Mouse (Mus musculus): Measurements from ENCODE around the gene Terb1. TPM values are rescaled to one million over a fixed set of nuclear protein-coding genes. Genes with fewer than 3 reads are reported as not detected.
A peak's percentile ranks its signal among the peaks of the same experiment; 100 is the strongest.

Gene Terb1
- total RNA-seq, 1 experiment from 2014 or later = not detected

DNA sequence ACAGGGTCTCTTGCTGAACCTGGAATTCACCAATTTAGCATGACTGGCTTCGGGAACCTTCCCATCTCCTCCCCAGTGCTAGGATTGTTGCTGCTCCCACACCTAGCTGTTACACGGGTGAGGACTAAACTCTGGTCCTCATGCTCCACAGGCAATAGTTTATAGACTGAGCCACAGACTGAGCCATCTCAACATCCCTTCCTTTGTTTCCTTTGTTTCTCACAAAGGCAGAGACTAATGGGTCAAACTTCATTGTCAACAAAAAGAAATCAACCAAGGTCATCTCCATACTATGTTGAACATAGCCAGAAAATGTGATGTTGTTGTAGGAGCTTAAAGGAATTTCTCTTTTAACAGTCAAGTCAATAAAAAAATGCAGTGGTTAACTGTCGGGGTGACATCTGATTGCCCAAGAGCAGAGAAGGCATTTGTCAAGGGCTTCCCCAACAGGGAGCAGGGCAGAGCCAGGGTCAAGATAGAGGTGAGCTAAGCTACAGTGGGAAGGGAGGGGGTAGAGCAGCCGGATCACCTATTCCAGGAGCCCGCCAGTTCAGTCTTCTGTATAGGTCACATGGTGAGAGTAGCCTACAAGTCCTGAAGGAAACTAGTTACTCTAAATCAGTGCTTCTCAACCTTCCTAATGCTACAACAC is 76.4 kb downstream of the Terb1 start:
- ATAC-seq (replicated peaks in 1 of 2; ENCODE audit: insufficient read depth in 1 of 2, low FRiP score in 2 of 2, low TSS enrichment in 1 of 2, low read depth in 1 of 2, poor library complexity in 2 of 2, severe bottlenecking in 2 of 2) = no peak

DNA sequence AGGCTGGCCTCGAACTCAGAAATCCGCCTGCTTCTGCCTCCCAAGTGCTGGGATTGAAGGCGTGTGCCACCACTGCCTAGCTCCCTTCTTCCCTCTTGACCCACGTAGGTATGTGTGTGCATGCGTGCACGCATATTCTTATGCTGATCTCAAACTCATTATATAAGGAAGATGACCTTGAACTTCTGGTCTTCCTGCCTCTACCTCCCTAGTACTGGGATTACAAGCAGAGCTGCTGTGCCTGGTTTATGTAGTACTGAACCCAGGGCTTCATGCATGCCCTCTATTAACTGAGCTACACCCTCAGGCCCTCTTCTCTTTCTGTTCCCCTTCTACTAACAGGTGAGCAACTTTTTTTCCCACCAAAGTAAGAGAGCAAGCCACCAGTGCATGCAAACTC is 77.1 kb downstream of the Terb1 start:
- ATAC-seq (replicated peaks in 1 of 2; ENCODE audit: insufficient read depth in 1 of 2, low FRiP score in 2 of 2, low TSS enrichment in 1 of 2, low read depth in 1 of 2, poor library complexity in 2 of 2, severe bottlenecking in 2 of 2) = no peak

DNA sequence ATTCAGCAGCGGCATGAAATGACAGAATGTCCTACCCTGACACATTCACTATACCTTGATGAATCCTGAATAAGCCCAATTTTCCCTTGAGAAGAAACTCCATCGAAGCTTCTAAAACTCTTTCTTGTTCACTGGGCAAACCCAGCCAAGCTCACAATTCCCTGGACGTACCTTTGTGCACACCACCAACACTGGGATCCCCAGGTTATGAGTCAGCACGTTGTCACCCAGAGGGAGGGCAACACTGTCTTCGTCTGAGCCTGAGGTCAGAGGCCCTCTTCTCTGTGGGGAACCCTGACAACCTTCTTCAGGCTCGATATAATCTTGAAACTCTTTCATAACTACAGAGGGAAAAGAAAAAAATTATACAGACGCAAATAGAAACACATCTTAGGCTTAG is 79.5 kb downstream of the Terb1 start:
- no peak for ATAC-seq (replicated peaks in 1 of 2; ENCODE audit: insufficient read depth in 1 of 2, low FRiP score in 2 of 2, low TSS enrichment in 1 of 2, low read depth in 1 of 2, poor library complexity in 2 of 2, severe bottlenecking in 2 of 2)

DNA sequence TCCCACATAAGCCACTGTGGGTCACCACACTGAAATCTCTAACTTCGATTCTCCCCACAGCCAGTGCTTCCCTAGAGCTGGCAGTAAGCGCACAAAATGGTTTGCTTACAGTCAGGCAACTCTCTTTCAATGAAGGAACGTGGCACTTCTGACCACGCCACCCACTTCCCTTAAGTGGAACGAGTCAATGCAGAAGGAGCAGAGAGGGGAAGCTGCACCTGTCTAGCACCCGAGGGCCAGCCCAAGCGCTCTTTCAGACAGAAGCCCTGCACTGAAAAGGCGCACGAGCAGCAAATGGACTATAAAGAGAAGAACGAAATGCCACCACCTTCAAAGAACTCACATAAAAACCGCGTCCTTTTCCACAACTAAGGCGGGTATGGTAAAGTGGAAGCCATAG is 82.0 kb downstream of the Terb1 start:
- peak; percentile 8 to 39; a peak in 1 of 4 replicates for ATAC-seq (replicated peaks in 1 of 2; ENCODE audit: insufficient read depth in 1 of 2, low FRiP score in 2 of 2, low TSS enrichment in 1 of 2, low read depth in 1 of 2, poor library complexity in 2 of 2, severe bottlenecking in 2 of 2)

DNA sequence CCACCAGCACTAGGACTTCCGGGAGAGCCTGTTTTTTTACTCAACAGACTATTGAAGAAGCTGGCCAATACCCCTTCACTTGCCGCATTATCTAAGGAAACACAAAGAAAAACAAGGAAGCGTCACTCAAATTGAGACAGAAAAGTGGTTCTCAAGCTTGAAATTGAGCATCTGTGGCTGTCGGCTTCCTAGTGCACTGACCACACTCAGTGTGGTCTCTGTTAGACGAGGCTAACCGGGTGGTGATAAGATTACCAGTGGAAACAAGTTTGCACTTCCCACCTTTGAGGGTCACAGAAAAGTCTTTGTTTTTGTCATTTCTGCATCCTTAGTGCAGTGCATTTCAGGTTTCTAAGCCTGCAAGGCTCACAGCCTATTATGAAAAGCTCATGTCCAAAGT is 87.4 kb downstream of the Terb1 start:
- peak in 1 of 2 experiments; percentile 29; a peak in 1 of 4 replicates for ATAC-seq (replicated peaks in 1 of 2; ENCODE audit: insufficient read depth in 1 of 2, low FRiP score in 2 of 2, low TSS enrichment in 1 of 2, low read depth in 1 of 2, poor library complexity in 2 of 2, severe bottlenecking in 2 of 2)

DNA sequence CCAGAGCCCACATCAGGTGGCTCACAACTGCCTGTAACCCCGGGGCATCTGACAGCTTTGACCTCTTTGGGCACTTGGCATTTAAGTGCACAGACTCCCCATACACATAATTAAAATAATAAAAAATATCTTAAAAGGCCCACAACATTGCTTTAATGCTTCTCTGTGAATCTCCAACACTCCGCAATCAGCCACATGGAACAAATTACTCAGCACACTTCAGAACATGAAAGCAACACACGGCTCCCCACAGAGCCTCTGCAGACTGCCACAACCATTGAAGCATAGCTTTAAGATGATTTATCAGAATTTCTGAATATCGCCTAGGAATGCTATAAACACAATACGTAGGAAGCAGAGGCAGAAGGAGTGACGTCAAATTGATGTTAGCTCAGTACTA is 93.7 kb downstream of the Terb1 start:
- ATAC-seq (replicated peaks in 1 of 2; ENCODE audit: insufficient read depth in 1 of 2, low FRiP score in 2 of 2, low TSS enrichment in 1 of 2, low read depth in 1 of 2, poor library complexity in 2 of 2, severe bottlenecking in 2 of 2) = no peak

DNA sequence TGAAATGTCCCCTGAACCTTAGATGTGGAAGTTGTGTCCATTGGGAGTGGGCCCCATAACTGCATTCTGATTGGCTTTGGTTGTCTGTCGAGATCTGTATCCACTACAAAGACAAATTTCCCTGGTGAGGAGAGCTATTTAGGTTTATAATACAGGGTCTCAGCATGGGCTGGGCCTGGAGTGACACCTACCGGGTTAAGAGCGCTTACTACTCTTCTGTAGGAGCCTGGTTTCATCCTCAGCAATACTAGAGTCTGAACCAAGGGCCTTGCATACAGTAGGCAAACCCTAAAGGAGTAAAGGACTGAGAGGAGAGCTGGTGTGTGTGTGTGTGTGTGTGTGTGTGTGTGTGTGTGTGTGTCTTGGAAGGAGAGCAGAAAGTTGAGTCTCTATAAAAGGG is 95.5 kb downstream of the Terb1 start:
- no peak for ATAC-seq (replicated peaks in 1 of 2; ENCODE audit: insufficient read depth in 1 of 2, low FRiP score in 2 of 2, low TSS enrichment in 1 of 2, low read depth in 1 of 2, poor library complexity in 2 of 2, severe bottlenecking in 2 of 2)

DNA sequence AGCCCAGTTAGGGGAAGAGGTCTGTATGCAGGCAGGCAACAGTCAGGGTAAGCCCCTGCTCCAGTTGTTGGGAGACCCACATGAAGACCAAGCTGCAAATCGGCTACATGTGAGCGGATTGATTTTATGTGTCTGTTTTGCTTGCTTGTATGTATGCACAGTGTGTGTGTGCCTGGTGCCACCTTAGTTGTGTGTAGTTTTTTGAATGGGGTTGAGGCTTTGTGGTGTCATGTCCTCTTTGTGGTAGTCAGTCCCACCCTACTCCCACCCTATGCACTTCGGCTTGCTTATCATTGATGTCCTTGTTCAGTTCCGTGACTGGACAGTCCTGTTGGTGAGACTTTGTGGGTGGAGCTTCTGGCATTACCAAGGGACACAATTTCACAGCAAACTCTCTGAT is 95.9 kb downstream of the Terb1 start:
- no peak for ATAC-seq (replicated peaks in 1 of 2; ENCODE audit: insufficient read depth in 1 of 2, low FRiP score in 2 of 2, low TSS enrichment in 1 of 2, low read depth in 1 of 2, poor library complexity in 2 of 2, severe bottlenecking in 2 of 2)

DNA sequence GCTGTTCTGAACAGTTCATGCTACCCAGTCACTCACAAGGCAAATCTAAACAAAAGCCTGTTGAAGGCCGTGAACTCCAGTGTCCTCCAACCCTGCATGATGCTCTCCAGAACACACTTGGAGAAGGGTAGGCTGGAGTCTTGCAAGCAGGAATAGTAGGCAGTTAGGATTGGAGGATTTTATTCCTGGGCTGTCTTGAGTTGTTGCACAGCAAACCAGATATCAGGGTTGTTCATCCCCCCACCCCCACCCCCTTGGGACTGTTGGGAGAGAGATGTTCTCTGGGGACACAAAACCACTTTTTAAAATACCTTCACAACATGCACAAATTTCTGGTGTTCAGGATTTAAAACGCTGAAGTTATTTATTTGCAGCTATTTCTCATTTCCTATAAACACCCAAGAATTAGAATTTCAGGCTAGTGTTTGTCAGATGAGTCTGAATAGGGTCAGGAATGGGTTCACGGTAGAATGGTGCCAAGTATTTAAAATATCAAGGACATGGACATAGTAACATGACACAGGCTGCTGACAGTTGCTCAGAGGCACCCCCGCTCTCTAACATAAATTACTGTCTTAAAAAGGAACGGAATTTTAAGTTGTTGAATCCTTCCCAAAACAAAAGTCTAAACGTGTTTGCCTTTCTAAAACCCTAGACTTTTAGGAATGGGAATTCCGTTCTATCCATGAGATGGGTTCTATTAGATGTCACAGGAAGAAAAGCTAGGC is 96.7 kb downstream of the Terb1 start:
- ATAC-seq (replicated peaks in 1 of 2; ENCODE audit: insufficient read depth in 1 of 2, low FRiP score in 2 of 2, low TSS enrichment in 1 of 2, low read depth in 1 of 2, poor library complexity in 2 of 2, severe bottlenecking in 2 of 2) = no peak

DNA sequence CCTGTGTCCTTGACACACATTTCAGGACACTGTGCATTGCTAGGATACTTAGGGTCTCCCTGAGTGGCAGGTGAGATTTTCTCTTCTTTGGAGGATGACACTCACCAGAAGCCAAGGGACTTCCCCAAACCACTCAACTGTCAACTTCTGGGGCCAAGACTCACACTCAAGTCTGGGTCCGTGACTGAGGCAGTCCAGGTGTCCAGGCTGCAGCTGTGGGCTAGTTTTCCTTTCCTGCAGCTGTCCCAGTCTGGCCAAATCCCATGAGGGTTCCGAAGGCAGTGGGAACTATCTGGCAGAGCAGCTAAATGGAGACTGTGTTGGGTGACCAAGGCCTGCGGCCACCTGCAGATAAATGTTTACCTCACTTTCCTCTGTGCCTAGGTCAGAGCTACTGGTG is 97.7 kb downstream of the Terb1 start:
- ATAC-seq (replicated peaks in 1 of 2; ENCODE audit: insufficient read depth in 1 of 2, low FRiP score in 2 of 2, low TSS enrichment in 1 of 2, low read depth in 1 of 2, poor library complexity in 2 of 2, severe bottlenecking in 2 of 2) = no peak

DNA sequence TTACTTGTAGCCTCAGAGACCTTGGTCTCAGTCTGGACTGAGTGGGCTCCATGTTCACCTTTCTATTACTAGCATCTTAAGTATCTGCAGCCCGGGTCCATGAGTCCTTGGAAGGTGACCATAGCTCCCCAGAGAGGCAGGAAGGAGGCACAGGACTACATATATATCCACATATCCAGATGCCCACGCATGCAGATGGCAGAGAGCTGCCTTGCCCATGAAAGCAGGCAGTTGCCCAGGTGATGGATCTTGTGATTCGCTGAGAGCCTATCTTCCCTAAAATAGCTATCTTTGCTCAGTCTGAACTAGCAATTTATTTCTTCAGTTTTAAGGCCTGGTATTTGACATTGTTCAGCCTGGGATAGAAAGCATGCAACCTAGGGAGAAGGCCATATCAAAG is 98.2 kb downstream of the Terb1 start:
- ATAC-seq (replicated peaks in 1 of 2; ENCODE audit: insufficient read depth in 1 of 2, low FRiP score in 2 of 2, low TSS enrichment in 1 of 2, low read depth in 1 of 2, poor library complexity in 2 of 2, severe bottlenecking in 2 of 2) = no peak

DNA sequence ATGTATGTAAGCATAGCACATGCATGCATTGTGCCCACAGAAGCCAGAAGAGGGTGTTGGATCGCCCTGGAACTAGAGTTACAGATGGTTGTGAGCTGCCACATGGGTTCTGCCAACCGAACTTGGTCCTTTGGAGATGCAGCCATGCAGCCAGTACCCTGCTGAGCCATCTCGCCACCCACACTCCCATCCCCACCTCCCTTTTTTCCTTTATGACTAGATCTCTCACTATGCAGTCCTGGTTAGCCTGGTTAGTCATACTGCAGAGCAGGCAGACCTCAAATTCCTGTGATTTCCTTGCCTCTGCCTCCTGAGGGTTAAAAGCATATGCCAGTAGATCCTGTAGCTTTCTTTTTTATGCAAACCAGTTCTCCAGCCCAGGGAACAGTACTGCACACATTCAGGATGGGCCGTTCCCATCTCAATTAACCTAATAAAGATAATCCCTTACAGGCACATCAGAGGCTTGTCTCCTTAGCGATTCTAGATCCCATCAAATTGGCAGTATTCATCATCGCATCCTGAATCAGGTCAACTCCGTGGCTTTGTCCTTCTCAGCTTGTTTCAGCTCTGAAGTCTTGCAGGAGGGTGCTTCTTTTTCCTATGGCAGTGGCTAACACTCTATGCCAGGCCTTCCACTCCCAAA is 99.0 kb downstream of the Terb1 start:
- ATAC-seq (replicated peaks in 1 of 2; ENCODE audit: insufficient read depth in 1 of 2, low FRiP score in 2 of 2, low TSS enrichment in 1 of 2, low read depth in 1 of 2, poor library complexity in 2 of 2, severe bottlenecking in 2 of 2) = no peak

DNA sequence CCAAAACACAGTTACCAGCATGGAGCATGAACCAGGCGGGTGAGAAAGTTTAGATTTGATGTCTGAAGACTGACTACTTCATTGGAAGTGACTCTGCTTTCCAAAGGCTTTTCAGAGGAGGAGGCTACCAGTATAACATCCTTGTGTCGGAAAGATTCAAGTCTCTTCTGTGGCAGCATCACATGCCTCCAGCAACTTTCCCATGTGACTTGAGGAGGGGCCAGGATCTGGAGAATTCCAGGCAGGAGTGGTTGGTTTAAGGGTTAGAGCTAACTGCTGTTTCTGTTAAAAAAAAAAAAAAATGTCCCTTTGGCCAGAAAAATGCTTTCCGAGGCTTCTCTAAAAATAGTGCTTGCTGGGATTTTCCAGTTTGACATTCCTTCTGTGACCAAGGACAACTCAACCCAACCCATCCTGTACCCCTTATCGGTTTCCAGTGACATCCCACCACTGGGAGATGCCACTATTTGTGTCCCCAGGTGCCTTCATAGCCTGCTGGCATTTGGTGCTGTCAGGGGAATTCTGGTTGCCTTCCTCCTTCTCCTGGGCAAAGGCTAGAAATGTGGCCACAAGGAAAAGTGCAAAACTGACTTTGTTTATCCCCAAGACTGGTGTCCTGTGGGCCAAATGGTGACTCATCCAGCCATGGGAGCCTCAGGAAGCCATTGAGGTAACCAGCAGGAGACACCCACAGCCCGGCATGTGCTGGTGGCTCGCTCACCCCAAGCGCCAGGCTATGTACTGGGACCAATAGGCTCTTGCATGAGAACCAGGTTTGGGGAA is 101.2 kb downstream of the Terb1 start:
- ATAC-seq (replicated peaks in 1 of 2; ENCODE audit: insufficient read depth in 1 of 2, low FRiP score in 2 of 2, low TSS enrichment in 1 of 2, low read depth in 1 of 2, poor library complexity in 2 of 2, severe bottlenecking in 2 of 2) = no peak

DNA sequence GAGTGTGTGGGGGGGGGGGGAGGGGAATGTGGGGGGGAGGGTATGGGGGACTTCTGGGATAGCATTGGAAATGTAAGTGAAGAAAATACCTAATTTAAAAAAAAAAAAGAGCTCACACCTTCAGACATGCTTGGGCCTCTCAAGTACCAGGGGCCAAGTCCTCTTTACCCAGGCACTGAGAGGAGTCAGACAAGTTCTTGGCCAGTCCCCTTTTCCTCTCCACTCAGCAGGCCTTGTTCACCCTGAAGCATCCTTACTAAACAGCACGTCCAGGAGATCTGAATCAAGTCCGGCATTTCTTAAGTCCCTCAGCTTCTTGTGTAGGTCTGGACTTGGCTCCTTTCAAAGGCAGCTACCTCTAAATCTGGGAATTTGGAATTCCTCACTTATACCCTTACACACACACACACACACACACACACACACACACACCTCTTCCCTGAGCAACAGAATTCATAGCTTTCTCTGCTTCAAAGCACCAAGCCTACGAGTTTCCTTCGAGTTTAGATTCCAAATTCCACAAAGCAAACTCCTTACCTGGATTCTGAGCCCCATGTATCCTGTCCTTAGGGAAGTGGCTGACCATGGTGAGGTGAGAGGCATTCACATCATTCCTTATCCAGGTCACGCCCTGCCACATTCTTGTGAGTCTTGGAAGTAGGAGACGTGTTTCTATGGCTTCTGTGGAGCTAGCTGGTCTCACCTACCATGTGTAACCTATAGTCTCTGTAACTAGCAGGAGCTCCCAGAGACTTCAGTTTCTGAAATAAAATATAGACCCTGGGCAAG is 103.2 kb downstream of the Terb1 start:
- no peak for ATAC-seq (replicated peaks in 1 of 2; ENCODE audit: insufficient read depth in 1 of 2, low FRiP score in 2 of 2, low TSS enrichment in 1 of 2, low read depth in 1 of 2, poor library complexity in 2 of 2, severe bottlenecking in 2 of 2)

DNA sequence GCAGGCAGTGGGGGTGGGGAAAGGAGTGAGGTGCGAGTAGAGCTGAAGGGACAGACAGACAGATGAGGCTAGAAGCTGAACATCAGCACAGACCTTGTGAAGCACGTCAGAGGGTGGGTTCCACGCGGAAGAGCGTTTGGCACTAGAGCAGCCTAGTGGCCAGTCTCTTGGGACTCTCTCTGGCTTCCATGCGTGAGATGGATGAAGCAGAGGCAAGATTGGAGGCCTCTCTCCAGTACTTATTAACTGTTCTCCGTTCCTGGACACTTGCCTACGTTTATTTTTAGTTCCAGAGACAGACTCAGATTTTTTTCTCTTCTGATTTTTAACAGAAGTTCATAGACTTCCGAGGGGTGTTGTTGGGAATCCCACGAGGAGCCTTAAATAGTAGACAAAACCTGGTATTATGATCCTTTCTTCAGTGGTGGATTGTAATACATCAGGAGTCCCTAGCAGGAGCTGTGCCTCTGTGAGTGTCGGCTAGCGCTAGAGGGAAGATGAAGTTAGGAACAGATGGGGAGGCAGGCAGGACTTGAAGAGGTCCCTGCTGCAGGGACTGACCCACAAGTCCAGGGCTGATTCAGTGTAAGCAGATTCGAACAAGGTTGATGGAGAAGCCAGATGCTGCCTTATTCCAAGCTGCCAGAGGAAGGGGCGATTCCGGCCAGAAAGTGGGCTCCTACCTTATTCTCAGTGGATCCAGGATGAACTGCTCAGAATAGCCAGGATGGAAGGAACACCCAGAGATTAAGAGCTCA is 104.1 kb downstream of the Terb1 start:
- ATAC-seq (replicated peaks in 1 of 2; ENCODE audit: insufficient read depth in 1 of 2, low FRiP score in 2 of 2, low TSS enrichment in 1 of 2, low read depth in 1 of 2, poor library complexity in 2 of 2, severe bottlenecking in 2 of 2) = no peak

DNA sequence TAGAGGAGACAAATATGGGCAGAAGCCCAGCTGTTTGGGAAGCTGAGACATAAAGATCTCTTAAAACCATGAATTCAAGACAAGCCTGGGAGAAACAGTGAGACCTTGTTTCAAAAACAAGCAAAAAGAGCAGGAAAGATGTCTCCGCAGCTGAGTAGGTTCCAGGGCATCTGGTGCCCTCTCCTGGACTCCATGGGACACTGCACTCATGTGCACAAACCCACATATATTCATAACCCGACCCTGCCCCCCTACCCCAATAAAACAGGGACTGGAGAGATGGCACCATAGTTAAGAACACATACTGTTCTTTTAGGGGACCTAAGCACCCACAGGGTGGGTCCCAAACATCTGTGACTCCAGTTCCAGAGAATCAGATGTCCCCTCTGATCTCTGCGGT is 106.1 kb downstream of the Terb1 start:
- ATAC-seq (replicated peaks in 1 of 2; ENCODE audit: insufficient read depth in 1 of 2, low FRiP score in 2 of 2, low TSS enrichment in 1 of 2, low read depth in 1 of 2, poor library complexity in 2 of 2, severe bottlenecking in 2 of 2) = no peak

Data from hematopoietic stem cell, adult 5-6 weeks (primary cell).